Mouse (Mus musculus): ENCODE data around the gene Srsf10.

Gene Srsf10

DNA sequence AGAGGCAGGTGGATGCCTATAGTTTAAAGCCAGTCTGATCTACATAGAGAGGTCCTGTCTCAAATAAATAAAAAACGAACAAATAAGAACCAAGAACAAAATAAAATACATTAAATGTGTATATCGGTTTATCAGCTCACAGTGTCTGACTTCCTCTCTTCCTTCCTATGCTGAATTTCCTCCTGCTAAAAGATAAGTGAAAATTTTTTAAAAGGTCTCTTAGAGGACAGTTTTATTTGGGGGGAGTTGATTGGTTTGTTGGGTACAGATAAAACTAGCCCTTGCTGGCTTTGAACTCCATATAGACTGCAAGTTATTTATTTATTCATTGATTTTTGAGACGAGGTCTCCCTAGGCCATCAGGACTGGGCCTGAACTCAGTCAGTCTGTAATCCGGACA is 57.9 kb downstream of the Srsf10 start:
- DNase-seq (ENCODE audit: low spot score in 2 of 2) = no peak

GRCm38 (mm10) chr4:135918635-135919279 is 63.2 kb downstream of the Srsf10 start:
- DNase-seq (ENCODE audit: low spot score in 2 of 2) = no peak

DNA sequence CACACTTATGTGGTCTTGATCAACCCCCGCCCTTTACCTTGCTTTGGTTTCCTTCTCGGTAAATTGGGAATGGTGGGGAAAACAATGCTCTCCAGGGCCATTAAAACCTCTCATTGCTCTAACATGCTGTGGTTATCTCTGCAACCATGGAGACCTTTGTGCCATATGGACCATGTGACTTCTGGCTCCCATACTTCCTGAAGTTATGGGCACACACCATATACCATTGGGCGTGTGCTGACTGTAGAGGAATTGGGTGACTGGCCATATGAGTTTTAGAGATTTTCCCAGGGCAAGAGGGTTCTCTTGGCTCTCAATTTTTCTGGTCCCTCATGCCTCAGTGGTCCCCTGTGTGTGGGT is 63.7 kb downstream of the Srsf10 start:
- no peak for DNase-seq (ENCODE audit: low spot score in 2 of 2)

All from frontal cortex, postnatal 36 days (tissue).